Mouse (Mus musculus) skeletal muscle tissue, adult 2 months (tissue): ENCODE data around the gene Mllt6.
A peak's percentile ranks its signal among the peaks of the same experiment; 100 is the strongest.

Experiments
- DNase-seq: peaks from one replicate; pipeline ENCODE4 v3.0.0-alpha.2; 2012; ENCODE audit warnings: low read depth, low spot score

The Mllt6 gene

DNA sequence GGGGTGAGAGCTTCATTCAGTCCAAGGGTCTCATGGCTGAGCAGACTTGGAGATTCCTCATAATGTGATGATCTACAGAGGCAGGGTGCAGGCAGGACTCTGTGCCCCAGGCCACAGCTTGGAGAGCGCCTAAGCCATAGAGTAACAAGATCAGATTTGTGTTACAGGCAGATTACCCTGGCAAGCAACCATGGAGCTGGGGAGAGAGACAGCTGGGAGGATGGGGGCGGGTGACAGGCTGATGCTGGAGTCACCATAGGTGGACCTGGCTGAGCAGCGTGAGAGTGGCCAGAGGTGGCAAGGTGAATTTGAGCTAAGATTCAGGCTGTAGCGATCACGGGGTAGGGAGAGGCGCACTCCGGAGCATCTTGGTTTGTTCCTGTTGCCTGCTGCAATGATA, 4.9 kb downstream of the Mllt6 start:
- peak; percentile 56 for DNase-seq

DNA sequence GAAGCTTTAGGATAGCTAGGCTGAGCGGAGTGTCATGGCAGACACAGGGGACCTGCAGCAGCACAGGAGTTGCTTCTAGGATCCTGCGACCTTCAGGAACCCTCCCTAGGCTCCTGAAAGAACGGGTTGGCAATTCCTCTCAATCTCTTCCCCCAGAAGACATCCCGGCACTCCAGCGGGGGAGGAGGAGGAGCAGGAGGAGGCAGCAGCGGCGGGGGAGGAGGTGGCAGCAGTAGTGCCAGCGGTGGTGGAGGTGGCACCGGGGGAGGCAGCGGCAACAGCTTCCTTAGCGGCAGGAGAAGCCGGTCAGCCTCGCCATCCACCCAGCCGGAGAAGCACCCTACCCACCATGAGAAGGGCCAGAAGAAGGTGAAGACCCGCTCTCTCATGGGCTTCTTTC, 6.1 kb downstream of the Mllt6 start:
- DNase-seq, result no peak

DNA sequence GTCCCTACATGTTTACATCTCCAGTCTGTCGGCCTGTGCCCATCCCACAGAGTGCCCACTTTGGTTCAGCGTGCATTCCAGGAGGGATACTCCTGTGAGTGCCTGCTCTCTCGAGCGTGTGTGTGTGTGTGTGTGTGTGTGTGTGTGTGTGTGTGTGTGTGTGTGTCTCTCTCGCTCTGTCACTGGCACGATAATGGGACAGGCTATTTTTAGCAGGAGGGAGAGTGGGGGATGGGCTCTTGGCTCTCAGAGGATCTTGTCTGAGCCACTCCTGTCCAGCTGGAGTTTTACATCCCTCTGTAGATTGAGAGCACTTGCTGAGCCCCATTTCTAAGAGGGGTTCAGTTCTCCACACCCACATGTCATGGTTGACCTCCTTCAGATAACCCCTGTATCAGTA, 6.6 kb downstream of the Mllt6 start:
- peak; percentile 83 for DNase-seq

DNA sequence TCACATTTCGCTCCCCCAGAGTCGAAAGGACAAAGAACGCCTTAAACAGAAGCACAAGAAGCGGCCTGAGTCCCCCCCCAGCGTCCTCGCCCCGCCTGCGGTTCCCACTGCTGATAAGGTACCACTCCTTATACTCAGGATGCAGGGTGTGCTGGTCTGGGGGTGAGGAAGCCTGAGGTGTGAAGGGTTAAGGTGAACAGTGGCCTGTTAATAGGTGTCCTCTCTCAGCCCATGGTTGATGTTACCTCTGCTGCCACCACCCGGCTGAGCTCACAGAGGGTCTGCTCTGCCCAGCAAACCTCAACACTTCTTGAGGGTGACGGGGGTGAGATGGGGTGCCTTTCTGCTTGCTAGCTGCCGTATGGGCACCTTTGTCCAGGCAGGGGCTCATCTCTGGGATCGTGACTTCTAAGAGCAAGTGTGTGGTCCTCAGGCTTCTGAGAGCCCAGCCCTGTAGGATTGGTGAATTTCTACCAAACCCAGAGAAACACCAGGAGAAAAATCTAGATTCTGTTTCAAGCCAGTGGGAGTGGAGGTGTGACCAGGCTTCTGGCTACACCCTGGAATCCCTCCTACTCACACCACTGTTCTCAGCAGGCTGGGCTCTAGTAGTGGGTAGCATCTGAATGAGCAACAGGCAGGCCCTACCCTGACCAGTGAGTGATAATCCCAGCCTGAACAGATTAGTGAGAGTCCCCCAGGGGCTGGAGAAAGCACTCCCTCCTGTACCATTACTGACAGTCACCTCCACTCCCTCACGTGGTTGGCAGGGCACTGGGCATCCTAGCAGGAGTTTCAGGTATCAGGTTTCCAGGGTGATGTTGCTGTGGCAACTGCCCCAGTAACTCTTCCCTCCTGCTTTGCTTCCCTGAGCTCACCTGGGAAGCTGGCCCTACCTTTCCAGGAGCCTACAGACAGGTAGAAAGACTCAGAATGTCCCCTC, 7.3 kb downstream of the Mllt6 start:
- DNase-seq, result no peak

DNA sequence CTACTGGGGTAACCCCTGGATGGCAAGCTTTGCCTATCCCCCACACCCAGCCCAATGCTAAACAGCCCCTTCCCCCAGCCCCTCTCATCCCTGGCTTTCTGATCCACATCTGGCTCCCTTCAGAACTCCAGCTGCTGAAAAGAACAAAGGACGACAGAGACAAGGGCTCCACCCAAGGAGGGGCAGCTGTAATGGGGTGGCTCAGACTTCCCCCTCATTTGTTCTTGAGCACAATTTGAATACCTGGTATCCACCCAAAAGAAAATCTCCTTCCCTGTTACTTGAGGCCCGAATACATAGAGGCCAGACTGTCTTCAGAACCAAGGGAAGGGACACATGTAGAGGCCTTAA, 7.9 kb downstream of the Mllt6 start:
- no peak for DNase-seq

DNA sequence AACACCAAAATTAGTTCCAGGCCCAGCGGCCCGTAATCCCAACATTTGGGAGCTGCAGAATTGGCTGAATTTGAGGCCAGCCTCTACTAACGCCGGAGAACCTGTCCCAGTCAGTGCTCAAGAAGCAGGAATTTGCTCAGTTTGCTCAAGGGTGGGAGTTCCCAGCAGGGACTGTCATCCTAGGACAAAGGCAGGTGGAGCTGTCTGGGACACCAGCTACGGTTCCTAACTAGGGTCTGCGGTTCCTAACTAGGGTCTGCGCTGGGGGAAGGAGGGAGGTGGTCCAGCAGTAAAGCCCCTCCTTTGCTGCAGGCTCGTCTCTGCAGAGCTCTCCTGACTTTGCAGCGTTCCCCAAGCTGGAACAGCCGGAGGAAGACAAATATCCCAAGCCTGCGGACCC, 9.9 kb downstream of the Mllt6 start:
- no peak for DNase-seq

DNA sequence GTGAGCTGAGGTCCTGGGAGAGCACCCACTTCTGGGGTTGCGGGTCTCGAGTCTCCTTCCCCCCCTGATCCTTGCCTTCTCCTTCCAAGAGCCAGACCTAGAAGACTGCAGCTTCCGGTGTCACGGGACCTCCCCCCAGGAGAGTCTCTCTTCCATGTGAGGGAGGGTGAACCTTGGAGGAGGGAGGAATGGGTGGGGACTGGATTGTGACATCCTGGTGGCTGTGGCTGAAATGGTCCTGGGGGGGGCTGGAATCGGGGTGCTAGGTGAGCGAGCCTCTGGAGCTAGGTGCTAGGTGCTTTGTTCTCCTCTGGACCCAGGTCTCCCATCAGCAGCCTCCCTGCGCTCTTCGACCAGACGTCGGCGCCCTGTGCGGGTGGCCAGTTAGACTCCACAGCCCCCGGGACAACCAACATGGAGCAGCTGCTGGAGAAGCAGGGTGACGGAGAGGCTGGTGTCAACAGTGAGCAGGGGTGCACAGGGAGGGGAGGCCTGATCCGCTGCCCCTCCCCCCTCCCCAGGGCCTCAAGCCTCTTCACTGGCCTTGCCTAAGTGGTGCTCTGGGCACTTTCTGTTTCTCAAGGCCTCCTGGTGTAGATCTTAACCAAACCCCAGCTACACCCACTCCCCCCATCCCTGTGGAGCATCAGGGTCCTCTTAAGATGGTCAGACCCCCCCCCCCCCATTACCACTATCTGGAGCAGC, 13.0 kb downstream of the Mllt6 start:
- no peak for DNase-seq

DNA sequence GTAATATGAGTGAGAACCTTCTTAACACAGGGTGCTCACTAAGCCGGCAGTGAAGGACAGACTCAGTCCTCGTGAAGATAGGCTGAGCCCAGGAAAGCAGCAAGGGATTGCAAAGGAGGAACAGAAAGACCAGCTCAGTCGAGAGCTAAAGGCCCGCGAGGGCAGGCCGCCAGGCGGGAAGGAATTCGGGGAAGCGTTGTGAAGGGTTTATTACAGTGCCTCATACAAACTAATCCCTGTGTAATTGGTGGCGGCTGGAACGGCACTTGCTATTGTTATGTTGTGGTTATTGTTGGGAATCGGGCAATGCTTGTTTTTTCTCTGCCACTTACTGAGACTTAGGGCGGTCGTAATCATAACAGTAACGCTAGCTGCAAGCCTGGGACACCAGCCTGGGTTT, 14.2 kb downstream of the Mllt6 start:
- no peak for DNase-seq

DNA sequence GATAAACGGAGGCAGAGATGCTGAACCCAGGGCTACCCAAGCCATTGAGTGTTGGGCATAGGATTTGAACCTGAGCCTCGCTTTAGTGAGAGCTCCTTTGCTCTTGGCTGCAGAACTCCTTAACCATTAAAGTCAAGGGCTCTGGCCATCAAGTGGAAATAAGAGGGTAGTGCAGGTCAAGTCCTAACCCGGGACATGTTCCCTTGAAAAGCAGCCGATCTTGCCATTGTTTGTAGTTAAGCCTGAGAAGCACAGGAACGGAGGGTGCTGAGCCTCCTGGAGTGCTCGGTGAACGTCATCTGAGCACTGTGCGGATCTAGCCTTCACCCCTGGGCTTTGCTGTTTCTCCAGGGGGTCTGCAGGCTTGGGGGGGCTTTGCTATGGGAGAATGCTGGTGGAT, 14.6 kb downstream of the Mllt6 start:
- DNase-seq, result no peak

DNA sequence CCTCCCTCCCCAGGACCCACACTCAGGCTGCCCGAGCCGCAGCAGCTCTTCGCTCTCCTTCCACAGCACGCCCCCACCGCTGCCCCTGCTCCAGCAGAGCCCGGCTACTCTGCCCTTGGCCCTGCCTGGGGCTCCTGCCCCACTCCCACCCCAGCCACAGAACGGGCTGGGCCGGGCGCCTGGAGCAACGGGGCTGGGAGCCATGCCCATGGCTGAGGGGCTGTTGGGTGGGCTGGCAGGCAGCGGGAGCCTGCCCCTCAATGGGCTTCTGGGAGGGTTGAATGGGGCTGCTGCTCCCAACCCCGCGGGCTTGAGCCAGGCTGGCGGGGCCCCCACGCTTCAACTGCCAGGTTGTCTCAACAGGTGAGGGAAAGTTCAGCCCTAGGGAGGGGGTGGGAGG, 15.1 kb downstream of the Mllt6 start:
- DNase-seq, result no peak

DNA sequence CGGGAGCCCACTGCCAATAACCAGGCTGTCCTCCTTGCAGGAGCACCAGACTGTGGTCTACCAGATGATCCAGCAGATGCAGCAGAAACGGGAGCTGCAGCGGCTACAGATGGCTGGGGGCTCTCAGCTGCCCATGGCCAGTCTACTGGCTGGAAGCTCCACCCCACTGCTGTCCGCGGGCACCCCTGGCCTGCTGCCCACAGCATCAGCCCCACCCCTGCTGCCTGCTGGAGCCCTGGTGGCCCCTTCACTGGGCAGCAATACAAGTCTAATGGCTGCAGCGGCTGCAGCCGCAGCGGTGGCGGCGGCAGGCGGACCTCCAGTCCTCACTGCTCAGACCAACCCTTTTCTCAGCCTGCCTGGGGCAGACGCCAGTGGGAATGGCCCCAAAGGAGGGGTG, 17.2 kb downstream of the Mllt6 start:
- no peak for DNase-seq

DNA sequence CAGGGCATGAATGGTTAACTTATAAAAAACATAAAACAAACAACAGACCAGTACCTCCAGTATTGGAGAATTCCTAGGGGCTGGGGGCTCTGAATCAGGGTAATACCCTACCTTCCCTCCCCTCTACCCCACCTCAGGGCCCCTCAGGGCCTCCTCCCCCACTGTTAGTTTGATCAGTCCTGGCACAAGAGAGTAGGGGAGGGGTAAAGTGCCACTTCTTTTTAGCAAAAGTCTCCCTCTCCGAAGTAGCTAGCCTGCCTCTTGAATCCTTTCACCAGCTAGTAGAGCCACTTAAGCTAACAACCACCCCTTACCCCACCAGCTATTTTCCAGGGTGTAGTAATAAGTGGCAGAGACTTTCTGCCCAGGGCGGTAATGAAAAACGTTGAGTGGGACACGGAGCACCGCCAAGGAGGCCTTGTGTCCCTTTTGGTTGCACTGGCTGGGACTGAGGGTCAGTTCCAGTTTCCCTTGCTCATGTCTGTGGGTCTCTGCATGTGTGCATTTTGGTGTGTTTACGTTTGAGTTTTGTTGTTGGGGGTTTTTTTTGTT, 19.4 kb downstream of the Mllt6 start:
- DNase-seq, result no peak

DNA sequence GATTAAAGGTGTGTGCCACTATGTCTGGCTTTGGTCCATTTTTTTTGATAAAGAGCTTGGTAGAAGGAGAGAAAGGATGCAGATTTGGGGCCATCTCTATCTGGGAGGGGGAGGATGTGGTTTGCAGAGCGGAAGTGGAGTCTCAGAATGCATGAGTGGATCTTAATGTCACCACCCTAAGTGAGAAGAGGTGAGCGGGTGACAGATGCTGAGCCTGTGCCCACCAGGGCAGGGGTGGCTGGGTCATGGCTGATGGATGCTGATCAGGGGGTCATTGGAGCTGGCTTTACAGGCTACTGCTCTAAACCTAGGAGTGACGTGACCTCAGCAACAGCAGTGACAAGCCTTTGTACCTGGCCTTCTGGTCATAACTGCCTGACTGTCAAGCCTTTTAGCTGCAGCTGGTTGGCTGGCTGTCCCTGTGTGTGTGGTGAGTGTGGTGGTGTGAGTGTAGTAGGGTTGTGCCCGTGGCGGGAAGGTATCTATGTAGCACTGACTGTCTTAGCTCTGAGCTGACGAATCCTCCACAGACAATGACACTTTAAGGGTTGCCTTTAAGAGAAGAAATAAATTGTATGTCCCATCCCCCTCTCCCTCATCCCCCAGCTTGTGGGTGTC, 21.0 kb downstream of the Mllt6 start:
- DNase-seq, result no peak

DNA sequence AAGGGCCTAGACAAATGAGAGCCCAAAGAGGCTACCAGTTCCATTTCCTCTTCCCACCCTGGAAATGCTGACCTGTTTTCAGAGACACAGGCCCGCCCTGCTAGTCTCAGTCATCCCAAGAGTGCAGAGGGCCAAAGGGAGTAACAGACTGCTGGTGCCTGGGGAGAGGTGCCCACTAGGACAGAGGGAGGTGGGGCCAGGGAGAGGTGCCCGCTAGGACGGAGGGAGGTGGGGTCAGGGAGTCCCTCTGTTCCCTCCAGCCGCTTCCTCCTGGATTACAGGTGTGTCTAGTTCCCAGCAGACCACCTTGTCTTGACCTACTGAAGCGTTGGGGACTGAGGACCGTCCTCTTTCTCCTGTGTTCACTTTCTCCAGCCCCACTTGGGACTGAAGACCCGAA, 21.6 kb downstream of the Mllt6 start:
- no peak for DNase-seq

DNA sequence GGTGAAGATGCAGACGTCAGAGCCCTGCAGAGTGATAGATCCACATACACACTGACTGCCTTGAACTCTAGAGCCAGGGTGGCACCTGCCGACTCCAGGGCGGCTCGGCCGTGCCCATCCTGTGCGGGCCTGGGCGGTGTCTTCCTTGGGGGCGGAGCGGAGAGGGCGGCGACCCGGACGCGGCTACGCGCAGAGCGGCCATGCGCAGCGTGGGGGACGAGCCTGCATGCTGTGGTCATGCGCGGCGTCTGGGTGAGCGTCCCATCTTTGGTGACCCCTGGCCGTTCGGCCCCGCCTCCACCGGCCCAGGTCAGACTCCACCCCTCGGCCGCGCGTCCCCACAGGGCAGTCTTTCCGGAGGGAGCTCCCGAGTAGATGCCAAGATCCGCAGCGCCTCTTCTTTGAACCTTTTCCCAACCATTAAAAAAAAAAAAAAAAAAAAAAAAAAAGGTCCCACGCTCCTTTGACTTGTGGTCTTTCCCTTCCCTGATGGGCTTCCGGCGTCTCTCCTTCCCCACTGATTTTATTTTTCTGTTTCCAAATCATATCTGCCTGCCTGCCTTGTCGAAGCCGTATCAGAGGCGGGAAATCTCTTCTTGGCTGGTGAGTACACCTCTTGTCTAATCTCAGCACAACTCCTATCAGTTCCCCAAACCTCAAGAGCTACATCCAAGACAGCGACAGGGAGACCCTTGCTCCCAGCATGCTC, 22.6 kb downstream of the Mllt6 start, which contains the start of gene Cisd3:
Gene Cisd3 (plus strand): TSS at position 214 of the 709 bp plus-strand sequence.
- peak; percentile 92 for DNase-seq

DNA sequence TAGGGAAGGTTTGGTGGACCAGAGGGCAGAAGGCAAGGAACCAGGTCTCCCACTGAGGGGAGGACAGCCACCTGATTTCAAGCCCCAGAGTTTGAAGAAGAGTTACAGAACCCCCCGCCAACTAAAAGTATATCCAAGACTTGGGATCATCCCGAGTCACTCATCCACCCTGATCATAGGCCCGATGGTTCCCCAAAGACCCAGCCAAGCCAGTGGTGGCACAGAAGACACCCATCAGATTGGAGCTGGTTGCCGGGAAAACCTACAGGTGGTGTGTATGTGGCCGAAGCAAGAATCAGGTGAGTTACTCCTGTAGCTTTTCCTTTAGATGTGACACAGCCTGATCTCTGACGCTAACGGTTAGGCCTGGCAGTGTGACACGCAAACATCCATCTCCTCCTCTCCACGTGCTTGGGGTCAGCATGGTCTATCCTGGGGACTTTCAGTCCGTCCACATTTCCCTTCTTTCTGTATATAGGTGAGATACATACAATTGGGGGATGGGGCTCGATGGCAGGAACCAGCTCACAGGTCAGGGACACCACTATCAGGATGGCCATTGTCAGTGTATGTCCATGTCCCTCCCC, 23.2 kb downstream of the Mllt6 start:
- DNase-seq, result no peak

DNA sequence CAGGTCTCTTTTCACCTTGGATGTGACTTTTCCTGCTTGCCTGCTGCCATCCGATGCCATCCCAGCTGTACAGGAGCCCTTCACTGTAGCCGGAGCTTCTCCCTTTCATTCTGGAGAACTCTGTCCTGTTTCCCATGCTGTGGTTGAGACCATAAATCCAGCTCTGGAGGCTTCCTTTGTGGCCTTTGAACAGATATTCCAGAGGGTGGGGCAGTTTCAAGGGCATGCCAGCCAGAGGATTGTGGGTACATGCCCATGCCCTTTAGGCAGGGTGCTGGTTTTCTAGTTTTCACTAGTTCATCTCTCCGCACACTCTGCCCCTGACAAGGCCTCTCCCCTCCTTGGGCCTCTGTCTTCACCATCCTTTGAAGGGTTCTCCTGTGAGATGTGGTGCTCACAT, 23.8 kb downstream of the Mllt6 start:
- DNase-seq, result no peak

DNA sequence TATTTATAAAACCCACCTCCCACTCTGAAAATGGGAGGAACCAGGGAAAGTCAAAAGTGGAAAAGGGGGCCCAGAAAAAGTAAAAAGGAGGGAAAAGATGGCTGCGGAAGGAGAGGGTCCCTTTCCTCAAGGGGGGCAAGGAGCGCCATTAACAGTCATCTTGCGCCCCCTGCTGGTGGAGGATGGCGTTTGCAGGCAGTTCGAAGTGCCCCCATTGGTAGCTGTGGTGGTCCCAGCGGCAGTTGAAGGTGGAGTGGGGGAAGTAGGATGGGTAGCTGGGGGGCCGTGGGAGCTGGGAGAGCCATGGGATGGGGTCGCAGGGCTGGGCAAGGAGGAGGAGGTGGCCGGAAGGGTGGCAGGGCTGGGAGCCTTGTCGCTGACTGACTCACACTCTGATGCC, 26.6 kb downstream of the Mllt6 start:
- no peak for DNase-seq

DNA sequence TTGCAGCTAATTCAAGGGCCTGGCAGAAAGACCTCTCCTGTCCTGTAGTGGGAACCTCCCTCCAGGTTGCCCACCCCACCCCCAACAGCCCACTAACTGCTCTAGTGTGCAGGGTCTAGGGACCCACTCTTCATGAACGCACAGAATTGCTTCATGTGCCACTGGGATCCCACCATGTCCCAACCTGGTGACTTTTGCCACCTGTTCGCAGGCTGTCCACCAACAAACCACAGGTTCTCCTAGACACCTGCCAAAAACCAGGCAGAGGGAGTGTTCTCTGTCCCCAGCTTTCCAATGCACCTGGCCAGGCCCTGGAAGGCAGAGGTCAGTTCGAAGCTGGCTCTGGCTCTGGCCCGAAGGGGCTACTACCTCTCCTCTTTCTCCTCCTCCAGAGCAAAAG, 31.2 kb downstream of the Mllt6 start:
- DNase-seq, result no peak

DNA sequence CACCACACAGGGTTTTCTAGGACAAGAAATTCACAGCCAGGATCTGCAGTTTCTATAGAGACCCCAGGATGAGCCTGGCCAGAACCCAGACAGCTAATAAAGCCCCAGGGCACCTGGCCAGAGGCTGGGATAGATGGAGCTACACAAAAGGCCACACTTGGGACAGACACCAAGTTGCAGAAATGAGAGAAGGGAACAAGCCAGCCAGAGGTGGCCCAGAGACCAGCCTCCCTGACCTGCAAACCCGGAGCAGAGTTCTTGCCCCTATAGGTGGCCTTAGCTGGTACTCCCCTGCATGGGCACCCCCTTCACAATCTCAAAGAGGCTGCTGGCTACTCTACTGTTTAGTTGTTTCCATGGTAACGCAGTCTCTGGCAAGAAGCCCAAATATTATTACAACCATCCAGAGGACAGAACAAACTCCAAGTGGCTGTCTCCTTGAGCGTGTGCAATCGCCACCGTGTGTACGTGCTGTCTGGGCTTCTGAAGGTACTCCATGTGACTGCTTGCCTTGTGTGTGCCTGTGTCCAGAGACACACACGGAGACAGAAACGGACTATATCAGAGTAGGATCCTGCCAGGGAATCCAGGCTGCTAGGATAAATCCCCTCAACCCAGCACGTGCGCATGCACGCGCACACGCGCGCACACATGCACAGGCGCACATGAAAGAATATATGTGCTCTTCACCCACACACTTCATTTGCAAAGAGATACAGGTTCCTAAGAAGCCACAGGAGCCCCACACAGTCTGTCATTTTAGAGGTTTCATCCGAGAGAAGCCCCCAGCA, 31.9 kb downstream of the Mllt6 start:
- DNase-seq, result no peak
